Mouse (Mus musculus) neural tube, embryonic 13.5 days (tissue): Measurements from ENCODE around the gene Nck2. TPM values are rescaled to one million over a fixed set of nuclear protein-coding genes. Genes with fewer than 3 reads are reported as not detected.

ENCODE experiments used
- ATAC-seq: fragments of 200-750 bp; cut with Nextera tagmentation; 2 replicates; pipeline ENCODE4 v1.8.0; 2017; ENCODE audit warnings: low read depth, mild to moderate bottlenecking, moderate TSS enrichment, moderate library complexity
- H3K27ac ChIP-seq: fragments of 300-500 bp; sonication (generic); replicated peaks from 2 replicates; pipeline ENCODE4 v1.5.1; 2015; ENCODE audit warnings: moderate library complexity, mild to moderate bottlenecking, inconsistent platforms
- H3K27me3 ChIP-seq: fragments of 300-500 bp; sonication (generic); 2 replicates; pipeline ENCODE4 v1.6.1; 2015; ENCODE audit warnings: mild to moderate bottlenecking, inconsistent platforms
- H3K36me3 ChIP-seq: fragments of 300-500 bp; sonication (generic); 2 replicates; pipeline ENCODE4 v1.6.1; 2015; ENCODE audit warnings: mild to moderate bottlenecking, inconsistent platforms
- H3K4me1 ChIP-seq: fragments of 300-500 bp; sonication (generic); replicated peaks from 2 replicates; pipeline ENCODE4 v1.6.1; 2015; ENCODE audit warnings: inconsistent platforms
- H3K4me2 ChIP-seq: fragments of 300-500 bp; sonication (generic); 2 replicates; pipeline ENCODE4 v1.6.1; 2015; ENCODE audit warnings: inconsistent platforms, mild to moderate bottlenecking, moderate library complexity
- H3K4me3 ChIP-seq: fragments of 300-500 bp; sonication (generic); 2 replicates; pipeline ENCODE4 v1.5.1; 2015; ENCODE audit warnings: mild to moderate bottlenecking, inconsistent platforms
- H3K9ac ChIP-seq: fragments of 300-500 bp; sonication (generic); 2 replicates; pipeline ENCODE4 v1.6.1; 2015; ENCODE audit warnings: moderate library complexity, mild to moderate bottlenecking, inconsistent platforms
- H3K9me3 ChIP-seq: fragments of 300-500 bp; sonication (generic); 2 replicates; pipeline ENCODE4 v1.6.1; 2016; ENCODE audit warnings: inconsistent platforms
- WGBS: fragments of 180-500 bp; shearing (Covaris S2); methylation state at CpG from one replicate; pipeline ENCODE4 v1.1.7; 2015; 5-methylcytosine and 5-hydroxymethylcytosine counted together
- polyA plus RNA-seq: library from polyadenylated mRNA; unstranded; fragments of >200 nt; fragmentation: Nextera tagmentation; extraction: Ambion mirVana; gene quantifications from 2 replicates; pipeline ENCODE4 v1.2.1, GENCODE M21; 2015

Nck2 gene
- polyA plus RNA-seq, 1 experiment from 2014 or later: 33.9 TPM

GRCm38 (mm10) chr1:43412825-43413224, 31.6 kb upstream of the Nck2 start:
- ATAC-seq: no peak
- H3K4me3 ChIP-seq: no peak overlapping the region
- no peak overlapping the region for H3K27ac ChIP-seq
- WGBS: 83% methylated on average over 3 of the region's 3 CpGs
- no peaks in the 10 kb centered on the region for H3K36me3 ChIP-seq
- no peaks in the 10 kb centered on the region for H3K4me1 ChIP-seq
- no peak overlapping the region for H3K4me2 ChIP-seq
- H3K9ac ChIP-seq: no peak overlapping the region
- H3K9me3 ChIP-seq: no peaks in the 10 kb centered on the region
- H3K27me3 ChIP-seq: no peaks in the 10 kb centered on the region

- Histone ChIP-seq H3K27ac (no peak overlapping the region), H3K36me3 (no peaks in the 10 kb centered on the region), H3K4me3 (no peak overlapping the region), H3K4me2 (no peak overlapping the region), H3K9ac (no peak overlapping the region), H3K9me3 (no peaks in the 10 kb centered on the region), H3K4me1 (no peaks in the 10 kb centered on the region), H3K27me3 (no peaks in the 10 kb centered on the region)
- no peak for ATAC-seq
- WGBS: 77% methylated on average over 3 of the region's 3 CpGs
Measured at GRCm38 (mm10) chr1:43413298-43413697, 31.1 kb upstream of the Nck2 start.

- no peaks in the 10 kb centered on the region for H3K36me3 ChIP-seq
- H3K4me1 ChIP-seq: no peaks in the 10 kb centered on the region
- H3K27ac ChIP-seq: no peak overlapping the region
- no peak overlapping the region for H3K4me2 ChIP-seq
- H3K4me3 ChIP-seq: no peak overlapping the region
- no peaks in the 10 kb centered on the region for H3K9me3 ChIP-seq
- H3K9ac ChIP-seq: no peak overlapping the region
- WGBS: 84% methylated on average over 4 of the region's 4 CpGs
- no peaks in the 10 kb centered on the region for H3K27me3 ChIP-seq
- no peak for ATAC-seq
Measured at GRCm38 (mm10) chr1:43413749-43414148, 30.6 kb upstream of the Nck2 start.

GRCm38 (mm10) chr1:43414228-43414627, 30.2 kb upstream of the Nck2 start:
- no peak for ATAC-seq
- no peak overlapping the region for H3K27ac ChIP-seq
- no peak overlapping the region for H3K4me2 ChIP-seq
- no peaks in the 10 kb centered on the region for H3K27me3 ChIP-seq
- H3K9me3 ChIP-seq: no peaks in the 10 kb centered on the region
- no peak overlapping the region for H3K4me3 ChIP-seq
- H3K36me3 ChIP-seq: no peaks in the 10 kb centered on the region
- no peak overlapping the region for H3K9ac ChIP-seq
- no peaks in the 10 kb centered on the region for H3K4me1 ChIP-seq

GRCm38 (mm10) chr1:43414971-43415370, 29.4 kb upstream of the Nck2 start:
- no peak overlapping the region for H3K4me3 ChIP-seq
- H3K27ac ChIP-seq: no peak overlapping the region
- H3K9ac ChIP-seq: no peak overlapping the region
- H3K36me3 ChIP-seq: no peaks in the 10 kb centered on the region
- H3K27me3 ChIP-seq: no peaks in the 10 kb centered on the region
- no peaks in the 10 kb centered on the region for H3K9me3 ChIP-seq
- no peak overlapping the region for H3K4me2 ChIP-seq
- ATAC-seq: no peak
- no peaks in the 10 kb centered on the region for H3K4me1 ChIP-seq

- no peak overlapping the region for H3K27ac ChIP-seq
- H3K9ac ChIP-seq: no peak overlapping the region
- ATAC-seq: no peak
Measured at GRCm38 (mm10) chr1:43422969-43423748, 21.2 kb upstream of the Nck2 start.

GRCm38 (mm10) chr1:43426526-43426925, 17.9 kb upstream of the Nck2 start:
- no peak overlapping the region for H3K9ac ChIP-seq
- H3K4me3 ChIP-seq: no peak overlapping the region
- WGBS: 61% methylated on average over 4 of the region's 4 CpGs
- no peaks in the 10 kb centered on the region for H3K27me3 ChIP-seq
- H3K4me2 ChIP-seq: no peak overlapping the region
- H3K36me3 ChIP-seq: no peaks in the 10 kb centered on the region
- no peaks in the 10 kb centered on the region for H3K9me3 ChIP-seq
- no peak for ATAC-seq
- H3K4me1 ChIP-seq: no peaks in the 10 kb centered on the region
- H3K27ac ChIP-seq: no peak overlapping the region

More at GRCm38 (mm10) chr1:43422969-43423748, 21.2 kb upstream of the Nck2 start:
- no peak overlapping the region for H3K4me2 ChIP-seq
- no peaks in the 10 kb centered on the region for H3K27me3 ChIP-seq
- no peaks in the 10 kb centered on the region for H3K4me1 ChIP-seq
- H3K4me3 ChIP-seq: no peak overlapping the region
- H3K36me3 ChIP-seq: no peaks in the 10 kb centered on the region
- 73% methylated on average over 4 of the region's 4 CpGs for WGBS
- H3K9me3 ChIP-seq: no peaks in the 10 kb centered on the region

GRCm38 (mm10) chr1:43426993-43427535, 17.3 kb upstream of the Nck2 start:
- no peak overlapping the region for H3K27ac ChIP-seq
- no peaks in the 10 kb centered on the region for H3K27me3 ChIP-seq
- no peaks in the 10 kb centered on the region for H3K36me3 ChIP-seq
- no peaks in the 10 kb centered on the region for H3K9me3 ChIP-seq
- no peaks in the 10 kb centered on the region for H3K4me1 ChIP-seq
- no peak for ATAC-seq
- 71% methylated on average over 6 of the region's 6 CpGs for WGBS
- no peak overlapping the region for H3K4me2 ChIP-seq
- no peak overlapping the region for H3K4me3 ChIP-seq
- H3K9ac ChIP-seq: no peak overlapping the region

- Histone ChIP-seq H3K36me3 (no peaks in the 10 kb centered on the region), H3K4me1 (no peaks in the 10 kb centered on the region), H3K27me3 (no peaks in the 10 kb centered on the region), H3K4me3 (no peak overlapping the region), H3K9me3 (no peaks in the 10 kb centered on the region), H3K27ac (no peak overlapping the region), H3K4me2 (no peak overlapping the region), H3K9ac (no peak overlapping the region)
- no peak for ATAC-seq
- WGBS: 82% methylated on average over 9 of the region's 9 CpGs
Measured at GRCm38 (mm10) chr1:43429924-43430876, 14.2 kb upstream of the Nck2 start.

GRCm38 (mm10) chr1:43433853-43434252, 10.5 kb upstream of the Nck2 start:
- Histone ChIP-seq H3K27me3 (no peaks in the 10 kb centered on the region), H3K9ac (no peak overlapping the region), H3K27ac (no peak overlapping the region), H3K4me1 (no peaks in the 10 kb centered on the region), H3K36me3 (no peaks in the 10 kb centered on the region), H3K4me3 (no peak overlapping the region), H3K4me2 (no peak overlapping the region), H3K9me3 (no peaks in the 10 kb centered on the region)
- WGBS: 82% methylated on average over 4 of the region's 4 CpGs
- no peak for ATAC-seq

GRCm38 (mm10) chr1:43436554-43436953, 7.8 kb upstream of the Nck2 start:
- Histone ChIP-seq H3K9ac (no peak overlapping the region), H3K4me3 (no peak overlapping the region), H3K4me2 (no peak overlapping the region), H3K9me3 (no peaks in the 10 kb centered on the region), H3K27me3 (no peaks in the 10 kb centered on the region), H3K27ac (no peak overlapping the region), H3K36me3 (no peaks in the 10 kb centered on the region), H3K4me1 (no peaks in the 10 kb centered on the region)
- no peak for ATAC-seq

- ATAC-seq: no peak
- Histone ChIP-seq H3K4me3 (no peak overlapping the region), H3K9me3 (no peaks in the 10 kb centered on the region), H3K36me3 (no peaks in the 10 kb centered on the region), H3K27ac (no peak overlapping the region), H3K4me1 (no peaks in the 10 kb centered on the region), H3K27me3 (no peaks in the 10 kb centered on the region), H3K9ac (no peak overlapping the region), H3K4me2 (no peak overlapping the region)
- 95% methylated on average over 1 of the region's 1 CpGs for WGBS
Measured at GRCm38 (mm10) chr1:43439261-43439660, 5.1 kb upstream of the Nck2 start.
